Mouse (Mus musculus) neural tube, embryonic 14.5 days (tissue): Measurements from ENCODE around the gene Xlr5a. TPM values are rescaled to one million over a fixed set of nuclear protein-coding genes. Genes with fewer than 3 reads are reported as not detected.
"Not testable (repeated sequence)": the region's sequence is repeated elsewhere in the genome, so short reads cannot be mapped to it uniquely, and the experiment has no call there.

Experiments used
- ATAC-seq: fragments of 200-750 bp; cut with Nextera tagmentation; 2 replicates; pipeline ENCODE4 v1.8.0; 2017; ENCODE audit warnings: low read depth, mild to moderate bottlenecking, moderate TSS enrichment, moderate library complexity
- H3K27ac ChIP-seq: fragments of 300-500 bp; sonication (generic); 2 replicates; pipeline ENCODE4 v1.5.1; 2014; ENCODE audit warnings: low read depth, mild to moderate bottlenecking, control low read depth, low read length, moderate library complexity, mixed read lengths
- H3K27me3 ChIP-seq: fragments of 300-500 bp; sonication (generic); 2 replicates; pipeline ENCODE4 v1.6.1; 2014; ENCODE audit warnings: low read length; ENCODE audit not compliant: control insufficient read depth, insufficient read depth
- H3K36me3 ChIP-seq: fragments of 300-500 bp; sonication (generic); 2 replicates; pipeline ENCODE4 v1.6.1; 2014; ENCODE audit warnings: low read length, mixed read lengths; ENCODE audit not compliant: control insufficient read depth, insufficient read depth
- H3K4me1 ChIP-seq: fragments of 300-500 bp; sonication (generic); 2 replicates; pipeline ENCODE4 v1.6.1; 2014; ENCODE audit warnings: low read length; ENCODE audit not compliant: control insufficient read depth, insufficient read depth
- H3K4me2 ChIP-seq: fragments of 300-500 bp; sonication (generic); 2 replicates; pipeline ENCODE4 v1.6.1; 2014; ENCODE audit warnings: mild to moderate bottlenecking, low read depth, low read length, control low read depth
- H3K4me3 ChIP-seq: fragments of 300-500 bp; sonication (generic); 2 replicates; pipeline ENCODE4 v1.5.1; 2014; ENCODE audit warnings: low read depth, low read length, control low read depth, mixed read lengths
- H3K9ac ChIP-seq: fragments of 300-500 bp; sonication (generic); replicated peaks from 2 replicates; pipeline ENCODE4 v1.6.1; 2014; ENCODE audit warnings: low read depth, mild to moderate bottlenecking, control low read depth, low read length, mixed read lengths
- H3K9me3 ChIP-seq: fragments of 300-500 bp; sonication (generic); 2 replicates; pipeline ENCODE4 v1.6.1; 2016; ENCODE audit warnings: low read length; ENCODE audit not compliant: control insufficient read depth
- WGBS: fragments of 180-500 bp; shearing (Covaris S2); extraction: QIAGEN DNeasy Blood & Tissue Kit; methylation state at CpG from one replicate; pipeline ENCODE4 v1.1.7; 2014; 5-methylcytosine and 5-hydroxymethylcytosine counted together
- polyA plus RNA-seq: library from polyadenylated mRNA; unstranded; fragments of >200 nt; fragmentation: Nextera tagmentation; extraction: Ambion mirVana; gene quantifications from 2 replicates; pipeline ENCODE4 v1.2.1, GENCODE M21; 2014

Xlr5a gene
- polyA plus RNA-seq, 1 experiment from 2014 or later, result not detected

- not testable (repeated sequence) for H3K9me3 ChIP-seq, H3K27ac ChIP-seq, H3K36me3 ChIP-seq, H3K4me2 ChIP-seq, H3K27me3 ChIP-seq, H3K4me1 ChIP-seq, H3K4me3 ChIP-seq, H3K9ac ChIP-seq, ATAC-seq
- WGBS, result 68% methylated on average over 13 of the region's 13 CpGs
These were observed 195.8 kb downstream of the Xlr5a start, which contains the start of gene Xlr3a for GRCm38 (mm10) chrX:73096941-73097508. Gene Xlr3a, minus strand, starts transcription at chrX:73097095.

GRCm38 (mm10) chrX:73082267-73083055 lies 210.3 kb downstream of the Xlr5a start, which contains the start of gene Xlr4a:
Gene Xlr4a, minus strand, starts transcription at chrX:73082478.
- H3K4me3 ChIP-seq, H3K4me1 ChIP-seq, H3K27me3 ChIP-seq, H3K4me2 ChIP-seq, ATAC-seq, H3K27ac ChIP-seq, H3K9me3 ChIP-seq, H3K9ac ChIP-seq, H3K36me3 ChIP-seq: not testable (repeated sequence)
- 86% methylated on average over 18 of the region's 19 CpGs for WGBS

GRCm38 (mm10) chrX:73066765-73067312 lies 225.9 kb downstream of the Xlr5a start:
- H3K4me1 ChIP-seq, H3K27ac ChIP-seq, H3K36me3 ChIP-seq, H3K9me3 ChIP-seq, H3K4me2 ChIP-seq, H3K9ac ChIP-seq, ATAC-seq, H3K27me3 ChIP-seq, H3K4me3 ChIP-seq: not testable (repeated sequence)
- WGBS, result no CpG with 5 or more reads among the region's 5 CpGs

- Histone ChIP-seq H3K4me3 (peak within 1 kb of the TSS; percentile 33), H3K27ac (no peak within 1 kb of the TSS; the same call in 1 of the 2 replicates), H3K9ac (0 out of 2 replicates have a peak within 1 kb of the TSS, but pooled peaks have one; percentile 41), H3K36me3 (no peaks in the 10 kb centered on the region), H3K4me1 (no peaks in the 10 kb centered on the region), H3K9me3 (no peaks in the 10 kb centered on the region), H3K4me2 (peak within 1 kb of the TSS; percentile 53), H3K27me3 (no peaks in the 10 kb centered on the region)
- peak; percentile 70 for ATAC-seq
- WGBS, result 24% methylated on average over 7 of the region's 7 CpGs
These were observed 228.4 kb downstream of the Xlr5a start, which contains the start of gene Pnma3 for GRCm38 (mm10) chrX:73064415-73064793. Gene Pnma3, plus strand, starts transcription at chrX:73064787.

GRCm38 (mm10) chrX:73063512-73064414 lies 229.0 kb downstream of the Xlr5a start:
- Histone ChIP-seq H3K4me3 (peak overlapping the region; percentile 33), H3K4me2 (peak overlapping the region; percentile 53), H3K4me1 (no peaks in the 10 kb centered on the region), H3K36me3 (no peaks in the 10 kb centered on the region), H3K27me3 (no peaks in the 10 kb centered on the region), H3K9me3 (no peaks in the 10 kb centered on the region), H3K27ac (no peak overlapping the region; the same call in 1 of the 2 replicates), H3K9ac (0 out of 2 replicates have a peak overlapping the region, but pooled peaks have one; percentile 41)
- 32% methylated on average over 18 of the region's 24 CpGs for WGBS
- ATAC-seq, result peak; percentile 90

- no peaks in the 10 kb centered on the region for H3K4me1 ChIP-seq
- H3K36me3 ChIP-seq, result no peaks in the 10 kb centered on the region
- H3K4me3 ChIP-seq, result no peak overlapping the region
- no peak overlapping the region for H3K27ac ChIP-seq
- no peak overlapping the region for H3K9ac ChIP-seq
- ATAC-seq, result no peak
- 49% methylated on average over 5 of the region's 5 CpGs for WGBS
- no peaks in the 10 kb centered on the region for H3K27me3 ChIP-seq
- no peaks in the 10 kb centered on the region for H3K9me3 ChIP-seq
- no peak overlapping the region for H3K4me2 ChIP-seq
These were observed 230.5 kb downstream of the Xlr5a start for GRCm38 (mm10) chrX:73062323-73062722.

- Histone ChIP-seq H3K27me3 (no peaks in the 10 kb centered on the region), H3K9ac (no peak overlapping the region), H3K27ac (no peak overlapping the region), H3K4me1 (no peaks in the 10 kb centered on the region), H3K4me3 (no peak overlapping the region), H3K36me3 (no peaks in the 10 kb centered on the region), H3K9me3 (no peaks in the 10 kb centered on the region), H3K4me2 (no peak overlapping the region)
- no peak for ATAC-seq
- 92% methylated on average over 1 of the region's 1 CpGs for WGBS
These were observed 231.2 kb downstream of the Xlr5a start for GRCm38 (mm10) chrX:73061528-73061927.
